Mouse (Mus musculus) kidney, adult 2 months (tissue): Measurements from ENCODE around the gene Nde1.

Experiments used
- CTCF ChIP-seq: fragments of 200-500 bp; conservative IDR thresholded peaks from 2 replicates; pipeline ENCODE4 v1.5.1; 2011; ENCODE audit warnings: low read depth, mild to moderate bottlenecking, control low read depth, low read length, moderate library complexity, mixed read lengths; ENCODE audit not compliant: insufficient read depth, insufficient read length
- POLR2A ChIP-seq: fragments of 200-500 bp; IDR thresholded peaks from one replicate; pipeline ENCODE4 v1.6.1; 2011; ENCODE audit warnings: low read depth, low read length, control low read depth

GRCm38 (mm10) chr16:14160941-14161340 lies 2.1 kb upstream of the Nde1 start:
- no peak for TF ChIP-seq POLR2A
- no peak for TF ChIP-seq CTCF
